Mouse (Mus musculus): Measurements from ENCODE around the gene Rnf126.

The Rnf126 gene

GRCm38 (mm10) chr10:79766508-79767325, at the start of gene Rnf126:
Rnf126 (minus strand) TSS chr10:79766952.
- DNase-seq (ENCODE audit: low spot score), result peak; percentile 100

GRCm38 (mm10) chr10:79815671-79816494, 49.1 kb upstream of the Rnf126 start:
- no peak for DNase-seq (ENCODE audit: low spot score)

GRCm38 (mm10) chr10:79814271-79814842, 47.6 kb upstream of the Rnf126 start:
- DNase-seq (ENCODE audit: low spot score), result no peak

GRCm38 (mm10) chr10:79811736-79812637, 45.2 kb upstream of the Rnf126 start:
- peak; percentile 85 for DNase-seq (ENCODE audit: low spot score)

GRCm38 (mm10) chr10:79808728-79809127, 42.0 kb upstream of the Rnf126 start:
- no peak for DNase-seq (ENCODE audit: low spot score)

- DNase-seq (ENCODE audit: low spot score), result no peak
Observed at GRCm38 (mm10) chr10:79807826-79808225, 41.1 kb upstream of the Rnf126 start.

GRCm38 (mm10) chr10:79806972-79807371, 40.2 kb upstream of the Rnf126 start:
- no peak for DNase-seq (ENCODE audit: low spot score)

GRCm38 (mm10) chr10:79806331-79806730, 39.6 kb upstream of the Rnf126 start:
- no peak for DNase-seq (ENCODE audit: low spot score)

- no peak for DNase-seq (ENCODE audit: low spot score)
Observed at GRCm38 (mm10) chr10:79805636-79806035, 38.9 kb upstream of the Rnf126 start.

- peak; percentile 87 for DNase-seq (ENCODE audit: low spot score)
Observed at GRCm38 (mm10) chr10:79803716-79804323, 37.1 kb upstream of the Rnf126 start.

GRCm38 (mm10) chr10:79802331-79802971, 35.7 kb upstream of the Rnf126 start:
- DNase-seq (ENCODE audit: low spot score), result no peak

- DNase-seq (ENCODE audit: low spot score), result no peak
Observed at GRCm38 (mm10) chr10:79801837-79802236, 35.1 kb upstream of the Rnf126 start.

GRCm38 (mm10) chr10:79800508-79800907, 33.8 kb upstream of the Rnf126 start:
- no peak for DNase-seq (ENCODE audit: low spot score)

- DNase-seq (ENCODE audit: low spot score), result no peak
Observed at GRCm38 (mm10) chr10:79798289-79798928, 31.7 kb upstream of the Rnf126 start.

GRCm38 (mm10) chr10:79797326-79797725, 30.6 kb upstream of the Rnf126 start:
- no peak for DNase-seq (ENCODE audit: low spot score)

GRCm38 (mm10) chr10:79795905-79796304, 29.2 kb upstream of the Rnf126 start:
- no peak for DNase-seq (ENCODE audit: low spot score)

GRCm38 (mm10) chr10:79794491-79794931, 27.8 kb upstream of the Rnf126 start:
- peak; percentile 67 for DNase-seq (ENCODE audit: low spot score)

GRCm38 (mm10) chr10:79793738-79794490, 27.2 kb upstream of the Rnf126 start:
- peak; percentile 60 for DNase-seq (ENCODE audit: low spot score)

- DNase-seq (ENCODE audit: low spot score), result peak; percentile 88
Observed at GRCm38 (mm10) chr10:79793051-79793737, 26.4 kb upstream of the Rnf126 start, which contains the start of gene Palm. Palm (plus strand) TSS chr10:79793572.
